Mouse (Mus musculus): ENCODE measurements around the gene Zfp277.

- TF ChIP-seq CTCF (IDR thresholded peaks at IDR 0.05; ENCODE audit: extremely low read depth, insufficient read length, insufficient replicate concordance, low read depth, low read length) (no peak), POLR2A (IDR thresholded peaks at IDR 0.05; ENCODE audit: low read depth, low read length) (no peak)
Observed at GRCm38 (mm10) chr12:40347060-40347698, 98.5 kb downstream of the Zfp277 start.

All from small intestine, adult 2 months (tissue).